Mouse (Mus musculus): ENCODE measurements around the gene Dzip3. TPM values are rescaled to one million over a fixed set of nuclear protein-coding genes. Genes with fewer than 3 reads are reported as not detected.
A peak's percentile ranks its signal among the peaks of the same experiment; 100 is the strongest.

Dzip3 gene
- polyA plus RNA-seq (2015; fragmentation: Nextera tagmentation; extraction: Ambion mirVana): 40.2 and 41.0 TPM in 2 replicates

DNA sequence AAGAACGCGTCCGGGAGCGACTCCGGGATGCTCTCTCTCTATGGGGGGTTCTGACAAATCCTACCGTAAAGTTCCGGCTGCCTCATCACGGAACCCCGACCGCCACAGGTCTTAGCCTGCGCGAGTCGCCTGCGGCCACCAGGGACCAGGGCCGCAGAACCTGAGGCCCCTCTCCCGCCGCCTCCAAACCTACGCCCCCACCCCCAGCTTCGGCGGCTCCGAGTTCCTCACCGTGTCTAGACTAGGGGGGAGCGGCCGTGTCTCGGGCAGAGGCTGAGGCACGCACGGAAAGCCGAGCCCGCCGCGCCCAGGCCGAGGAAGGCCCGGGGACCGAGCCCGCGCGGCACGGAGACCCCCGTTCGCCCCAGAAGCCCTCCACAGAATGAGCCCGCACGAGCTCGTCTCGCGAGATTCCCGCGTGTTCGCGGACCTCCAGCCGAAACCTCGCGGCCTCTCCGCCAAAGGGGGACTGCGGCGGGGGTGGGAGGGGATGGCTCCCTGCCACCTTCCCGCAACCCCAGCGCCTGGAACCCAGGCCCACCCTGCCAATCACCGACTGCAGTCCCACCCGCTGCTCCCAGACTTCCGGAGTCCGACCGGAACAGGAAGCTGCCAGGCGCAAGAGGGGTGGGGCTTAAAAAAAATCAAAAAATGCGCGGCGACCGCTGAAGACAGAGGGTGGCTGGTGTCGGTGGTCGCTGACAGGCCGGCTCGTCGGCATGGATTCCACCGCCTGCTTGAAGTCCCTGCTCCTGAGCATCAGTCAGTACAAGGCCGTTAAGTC is at the start of gene Dzip3, which contains the start of gene Cip2a:
TSS of gene Dzip3 (minus strand) at position 607 of the 784 bp plus-strand sequence.
TSS of gene Cip2a (plus strand) at position 627 of the 784 bp plus-strand sequence.
- Histone ChIP-seq H3K9ac (peak within 1 kb of the TSS; percentile 95), H3K4me1 (peaks cover 24% of the 10 kb centered on the region), H3K4me2 (replicated peaks) (peak within 1 kb of the TSS; percentile 83), H3K36me3 (peaks cover 8% of the 10 kb centered on the region), H3K27me3 (no peaks in the 10 kb centered on the region), H3K27ac (peak within 1 kb of the TSS; percentile 94), H3K4me3 (peak within 1 kb of the TSS; percentile 86), H3K9me3 (no peaks in the 10 kb centered on the region)
- ATAC-seq (ENCODE audit: low FRiP score, low read depth): peak; percentile 99
- WGBS: under 1% methylated on average over 74 of the region's 74 CpGs

DNA sequence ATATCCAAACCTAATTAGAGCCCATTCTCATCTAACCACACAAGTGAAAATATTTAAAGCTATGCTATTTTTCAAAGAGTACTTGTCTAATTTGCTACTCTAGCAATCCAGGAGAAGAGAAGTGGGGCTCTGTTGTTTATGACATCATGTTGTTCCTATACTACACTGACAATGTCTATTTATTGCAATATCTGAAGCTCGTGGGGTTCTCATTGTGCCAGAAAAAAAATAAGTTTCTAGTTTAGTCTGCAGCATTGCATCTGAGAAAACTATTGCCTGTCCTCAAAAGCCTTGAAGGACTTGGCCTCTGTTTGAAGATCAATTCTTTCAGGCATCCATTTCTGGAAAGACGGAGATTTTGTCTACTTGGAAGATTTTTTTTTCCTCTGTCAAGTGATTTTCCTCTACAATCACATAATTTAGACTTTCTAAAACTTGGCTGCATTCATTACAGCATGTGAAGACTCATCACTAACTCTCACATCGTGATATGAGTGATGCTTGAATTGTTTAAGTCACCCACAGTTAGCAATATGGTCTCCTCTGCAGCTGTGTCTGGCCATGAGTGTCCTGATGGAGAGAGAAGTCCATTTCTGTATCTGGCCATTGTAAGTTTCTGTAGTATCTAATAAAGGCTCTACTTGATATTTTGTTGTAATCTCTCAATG is 46.7 kb upstream of the Dzip3 start:
- Histone ChIP-seq H3K9ac (no peak overlapping the region), H3K4me3 (no peak overlapping the region), H3K4me1 (no peaks in the 10 kb centered on the region), H3K27me3 (no peaks in the 10 kb centered on the region), H3K27ac (no peak overlapping the region), H3K4me2 (replicated peaks) (no peak overlapping the region), H3K36me3 (no peaks in the 10 kb centered on the region), H3K9me3 (no peaks in the 10 kb centered on the region)
- WGBS: 82% methylated on average over 3 of the region's 3 CpGs
- ATAC-seq (ENCODE audit: low FRiP score, low read depth): no peak

DNA sequence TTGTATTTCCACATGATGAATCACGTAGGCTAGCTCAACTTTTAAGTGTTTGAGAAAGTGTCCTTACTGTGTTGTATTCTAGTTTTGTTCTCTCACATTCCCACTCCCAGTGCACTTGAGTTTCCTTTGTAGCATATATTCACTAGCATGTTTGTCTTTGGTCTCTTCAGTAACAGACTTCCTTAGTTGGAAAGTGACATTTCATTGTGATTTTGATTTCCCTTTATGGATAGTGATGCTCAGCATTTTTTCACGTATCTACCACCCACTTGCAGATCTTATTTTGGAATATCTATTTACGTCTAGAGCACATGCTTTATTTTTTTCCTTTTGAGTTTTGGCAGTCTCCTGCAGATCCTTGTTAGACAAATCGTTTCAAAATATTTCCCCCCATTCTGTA is 43.8 kb upstream of the Dzip3 start:
- ATAC-seq (ENCODE audit: low FRiP score, low read depth): no peak
- 79% methylated on average over 4 of the region's 4 CpGs for WGBS

DNA sequence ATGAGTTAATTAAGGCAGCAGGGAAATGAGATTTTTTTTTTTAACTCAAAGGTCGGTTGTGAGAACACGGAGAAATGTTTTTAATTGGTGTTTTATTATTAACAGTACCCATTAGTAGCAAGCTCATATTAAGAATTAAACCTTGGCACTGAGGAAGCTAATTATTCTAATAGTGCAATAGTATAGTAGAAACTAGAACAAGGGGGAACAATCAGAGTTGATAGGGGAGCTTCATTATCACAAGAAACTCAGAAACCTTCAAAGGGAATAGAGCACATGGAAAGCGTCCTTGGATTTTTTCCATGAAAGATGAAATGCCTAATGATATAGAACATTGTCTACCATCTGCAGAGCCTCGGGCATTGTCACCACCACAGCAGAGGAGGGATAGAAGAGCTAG is 41.9 kb upstream of the Dzip3 start:
- Histone ChIP-seq H3K9me3 (no peaks in the 10 kb centered on the region), H3K4me2 (replicated peaks) (no peak overlapping the region), H3K27ac (no peak overlapping the region), H3K36me3 (no peaks in the 10 kb centered on the region), H3K27me3 (no peaks in the 10 kb centered on the region), H3K4me1 (no peaks in the 10 kb centered on the region), H3K4me3 (no peak overlapping the region), H3K9ac (no peak overlapping the region)
- WGBS: 59% methylated on average over 4 of the region's 4 CpGs
- ATAC-seq (ENCODE audit: low FRiP score, low read depth): no peak

More for the DNA sequence above, 43.8 kb upstream of the Dzip3 start:
- no peak overlapping the region for H3K27ac ChIP-seq
- H3K9me3 ChIP-seq: no peaks in the 10 kb centered on the region
- H3K4me3 ChIP-seq: no peak overlapping the region
- H3K36me3 ChIP-seq: no peaks in the 10 kb centered on the region
- H3K9ac ChIP-seq: no peak overlapping the region
- no peaks in the 10 kb centered on the region for H3K27me3 ChIP-seq
- H3K4me2 ChIP-seq (replicated peaks): no peak overlapping the region
- H3K4me1 ChIP-seq: no peaks in the 10 kb centered on the region

DNA sequence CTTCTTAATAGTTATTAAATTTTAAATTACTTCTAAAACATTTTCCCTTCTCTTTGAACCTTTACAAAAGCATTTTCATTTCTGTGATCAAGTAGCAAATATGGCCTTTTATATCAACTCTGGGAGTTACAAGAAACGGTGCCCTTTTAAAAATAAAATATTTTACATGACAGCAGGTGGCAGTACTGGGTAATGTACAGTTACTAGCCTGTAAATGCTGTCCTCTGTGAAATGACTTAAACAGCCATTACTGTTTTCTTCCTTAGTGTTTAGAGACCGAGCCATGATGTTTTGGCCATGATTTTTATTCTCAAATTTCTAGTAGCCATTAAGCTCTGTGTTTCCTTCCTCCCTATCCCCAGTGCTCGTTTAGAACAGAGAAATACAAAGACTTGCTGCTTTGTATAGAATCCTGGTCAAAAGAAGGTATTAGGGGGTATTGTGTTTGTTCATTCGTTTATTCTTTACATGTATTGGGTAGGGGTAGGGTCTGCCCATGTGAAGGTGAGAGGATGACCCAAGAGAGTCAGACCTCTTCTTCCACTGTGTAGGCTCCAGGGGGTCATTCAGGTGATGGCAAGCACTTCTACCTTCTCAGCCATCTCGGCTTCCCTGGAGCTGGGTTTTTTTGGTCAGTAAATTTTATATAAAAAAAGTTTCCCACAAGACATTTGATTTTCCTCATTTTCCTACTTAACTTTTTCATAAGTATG is 22.8 kb upstream of the Dzip3 start:
- H3K4me1 ChIP-seq: no peaks in the 10 kb centered on the region
- no peak for ATAC-seq (ENCODE audit: low FRiP score, low read depth)
- 61% methylated on average over 5 of the region's 5 CpGs for WGBS

DNA sequence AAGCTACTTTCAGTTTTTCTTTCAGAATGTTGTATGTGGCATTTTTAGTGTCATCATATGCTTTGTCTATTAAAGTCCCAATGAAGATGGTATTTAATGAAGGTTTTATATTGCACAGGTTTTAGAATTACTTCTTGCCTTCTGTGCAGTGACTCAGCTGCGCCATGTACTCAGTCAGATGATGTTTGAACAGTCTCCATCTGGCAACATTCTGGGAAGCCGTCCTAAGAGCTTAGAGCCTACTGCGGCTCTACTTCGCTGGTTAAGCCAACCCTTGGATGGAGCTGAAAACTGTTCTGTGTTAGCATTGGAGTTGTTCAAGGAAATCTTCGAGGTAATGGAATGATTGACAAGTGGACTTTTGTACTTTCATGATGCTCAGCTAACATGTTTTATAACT is 10.2 kb upstream of the Dzip3 start:
- ATAC-seq (ENCODE audit: low FRiP score, low read depth): no peak
- Histone ChIP-seq H3K27me3 (no peaks in the 10 kb centered on the region), H3K36me3 (peaks cover 45% of the 10 kb centered on the region), H3K4me1 (no peaks in the 10 kb centered on the region), H3K4me3 (no peak overlapping the region), H3K4me2 (replicated peaks) (no peak overlapping the region), H3K9me3 (no peaks in the 10 kb centered on the region), H3K27ac (no peak overlapping the region), H3K9ac (no peak overlapping the region)
- 95% methylated on average over 5 of the region's 5 CpGs for WGBS

More for the DNA sequence above, 22.8 kb upstream of the Dzip3 start:
- H3K27ac ChIP-seq: no peak overlapping the region
- no peaks in the 10 kb centered on the region for H3K27me3 ChIP-seq
- H3K9ac ChIP-seq: no peak overlapping the region
- H3K9me3 ChIP-seq: no peaks in the 10 kb centered on the region
- no peak overlapping the region for H3K4me3 ChIP-seq
- H3K36me3 ChIP-seq: peaks cover 29% of the 10 kb centered on the region
- H3K4me2 ChIP-seq (replicated peaks): no peak overlapping the region

DNA sequence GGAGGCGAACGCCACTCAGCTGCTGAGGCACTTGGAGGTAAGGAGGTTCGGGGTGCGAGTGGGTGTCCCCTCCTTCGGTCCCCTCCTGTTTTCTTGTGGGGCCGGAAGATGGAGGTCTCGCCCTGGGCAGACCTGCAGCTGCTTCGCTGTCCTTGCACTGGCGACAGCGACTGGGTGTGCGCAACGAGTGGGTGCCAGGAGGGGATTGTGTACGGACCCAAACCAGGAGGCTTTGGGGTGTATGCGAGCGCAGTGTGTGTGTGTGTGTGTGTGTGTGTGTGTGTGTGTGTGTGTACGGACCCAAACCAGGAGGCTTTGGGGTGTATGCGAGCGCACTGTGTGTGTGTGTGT is 353 bp upstream of the Dzip3 start:
- WGBS: 0% methylated on average over 18 of the region's 18 CpGs
- ATAC-seq (ENCODE audit: low FRiP score, low read depth): peak; percentile 34; the same call in 1 of the 2 replicates
- H3K27ac ChIP-seq: 0 out of 2 replicates have a peak overlapping the region, but pooled peaks have one; percentile 22

DNA sequence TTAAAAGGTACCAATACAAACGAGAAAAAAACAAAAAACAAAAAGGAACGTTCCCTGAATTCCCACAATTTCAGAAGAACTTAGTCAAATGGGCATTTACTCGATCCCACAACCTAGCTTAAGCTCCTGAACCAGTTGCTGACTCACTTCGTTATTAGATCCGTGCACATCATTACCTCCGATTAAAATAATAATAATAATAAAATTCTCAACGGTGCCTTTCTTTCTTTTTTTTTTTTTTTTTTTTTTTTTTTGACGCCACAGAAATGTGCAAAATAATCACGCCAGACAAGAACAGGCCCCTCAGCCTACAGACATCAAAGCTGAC is 770 bp downstream of the Dzip3 start:
- H3K36me3 ChIP-seq: peaks cover 8% of the 10 kb centered on the region

More for the DNA sequence above, 353 bp upstream of the Dzip3 start:
- H3K4me3 ChIP-seq: peak overlapping the region; percentile 86
- H3K9me3 ChIP-seq: no peaks in the 10 kb centered on the region
- H3K9ac ChIP-seq: peak overlapping the region; percentile 82
- peaks cover 24% of the 10 kb centered on the region for H3K4me1 ChIP-seq
- H3K4me2 ChIP-seq (replicated peaks): peak overlapping the region; percentile 83
- H3K36me3 ChIP-seq: peaks cover 9% of the 10 kb centered on the region
- H3K27me3 ChIP-seq: no peaks in the 10 kb centered on the region

DNA sequence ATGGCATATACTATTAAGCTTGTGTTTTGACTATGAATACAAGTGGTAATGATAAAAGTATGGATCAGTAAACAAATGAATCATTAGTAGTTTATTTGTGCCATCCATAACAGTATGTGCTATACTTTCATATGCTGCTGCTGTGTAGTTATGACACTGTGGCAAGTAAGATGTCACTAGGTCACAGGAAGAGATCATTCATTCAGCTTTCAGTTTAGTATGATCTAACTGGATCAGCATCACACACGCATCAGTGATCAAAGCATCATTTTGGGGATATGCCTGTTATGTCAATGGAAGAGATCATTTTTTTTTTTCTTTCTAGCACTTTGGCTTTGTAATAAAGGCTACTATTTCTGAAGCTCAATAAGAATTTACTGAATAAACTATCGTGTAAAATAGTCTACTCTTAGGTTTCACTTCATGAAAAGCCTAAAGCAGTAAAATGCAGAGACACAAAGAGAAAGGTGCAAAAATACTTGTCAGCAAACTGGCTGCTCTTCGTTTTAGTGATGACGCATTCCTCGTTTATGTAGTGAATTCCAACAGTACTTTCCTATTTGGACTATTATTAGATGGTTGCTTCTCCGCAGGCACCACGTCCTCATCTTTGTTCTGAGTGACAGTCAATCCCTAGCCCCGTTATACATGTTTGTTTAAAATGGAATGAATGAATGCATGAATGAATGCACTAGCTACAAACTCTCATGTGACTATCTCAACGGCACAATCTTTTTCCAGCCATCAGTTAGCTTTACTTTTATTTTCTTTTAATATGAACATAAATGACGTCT is 1.3 kb downstream of the Dzip3 start:
- Histone ChIP-seq H3K9ac (peak overlapping the region; percentile 95), H3K9me3 (no peaks in the 10 kb centered on the region), H3K4me1 (peaks cover 24% of the 10 kb centered on the region), H3K36me3 (peaks cover 8% of the 10 kb centered on the region), H3K27ac (no peak overlapping the region), H3K4me3 (peak overlapping the region; percentile 86), H3K27me3 (no peaks in the 10 kb centered on the region), H3K4me2 (replicated peaks) (peak overlapping the region; percentile 72)
- no peak for ATAC-seq (ENCODE audit: low FRiP score, low read depth)
- WGBS: 50% methylated on average over 10 of the region's 10 CpGs

More for the DNA sequence above, 770 bp downstream of the Dzip3 start:
- Histone ChIP-seq H3K4me1 (peaks cover 24% of the 10 kb centered on the region), H3K4me2 (replicated peaks) (peak overlapping the region; percentile 72), H3K9ac (peak overlapping the region; percentile 95), H3K27me3 (no peaks in the 10 kb centered on the region), H3K27ac (peak overlapping the region; percentile 94), H3K4me3 (peak overlapping the region; percentile 86), H3K9me3 (no peaks in the 10 kb centered on the region)
- no peak for ATAC-seq (ENCODE audit: low FRiP score, low read depth)
- WGBS: 3% methylated on average over 9 of the region's 9 CpGs

DNA sequence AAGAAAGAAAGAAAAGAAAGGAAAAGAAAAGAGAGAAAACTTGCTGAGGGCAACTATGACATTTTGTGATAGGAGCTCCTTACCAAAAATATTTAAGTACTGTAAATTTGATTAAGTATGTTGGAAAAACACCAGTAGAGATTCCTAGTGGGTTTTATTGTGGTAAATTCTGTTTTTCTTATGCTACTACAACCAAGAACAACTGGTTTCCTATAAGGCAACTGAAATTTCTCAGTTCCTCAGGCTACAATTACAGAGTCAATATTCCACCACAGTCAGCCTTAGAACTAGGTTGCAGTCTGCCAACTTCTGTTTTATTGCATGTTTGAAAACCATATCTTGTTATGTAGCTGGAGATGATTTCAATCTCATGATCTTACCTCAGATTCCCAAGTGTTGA is 4.3 kb downstream of the Dzip3 start:
- no peak for ATAC-seq (ENCODE audit: low FRiP score, low read depth)
- H3K9me3 ChIP-seq: no peaks in the 10 kb centered on the region

DNA sequence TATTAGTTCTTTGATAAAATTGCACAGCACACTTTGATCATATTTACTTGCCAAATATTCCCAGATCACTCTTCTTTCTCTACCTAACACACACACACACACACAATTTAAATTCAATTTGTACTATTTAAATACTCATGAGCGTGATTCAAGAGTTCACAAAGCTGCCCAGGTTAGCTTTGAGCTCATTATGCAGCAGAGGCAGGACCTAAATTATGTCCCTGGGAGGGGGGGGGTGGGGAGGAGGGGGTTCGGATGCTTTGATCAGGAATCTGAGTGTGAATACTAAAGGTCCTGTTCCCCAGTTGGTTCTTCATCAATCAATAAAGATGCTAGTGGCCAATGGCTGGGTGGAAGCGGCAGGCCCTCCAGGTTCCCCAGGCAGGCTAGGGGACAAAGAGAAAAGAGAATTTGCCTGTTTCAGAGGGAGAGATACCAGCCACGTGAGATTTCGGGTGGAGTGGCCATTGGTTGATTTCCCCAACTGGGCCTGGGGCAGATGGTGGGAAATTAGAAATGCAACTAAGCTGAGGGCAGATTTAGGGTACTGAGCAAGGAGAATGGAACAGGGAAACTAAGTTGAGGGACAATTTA is 8.8 kb downstream of the Dzip3 start:
- ATAC-seq (ENCODE audit: low FRiP score, low read depth): no peak

More for the DNA sequence above, 4.3 kb downstream of the Dzip3 start:
- Histone ChIP-seq H3K4me1 (peaks cover 8% of the 10 kb centered on the region), H3K27me3 (no peaks in the 10 kb centered on the region), H3K9ac (no peak overlapping the region), H3K4me3 (no peak overlapping the region), H3K4me2 (replicated peaks) (no peak overlapping the region), H3K36me3 (peaks cover 3% of the 10 kb centered on the region), H3K27ac (no peak overlapping the region)

More for the DNA sequence above, 8.8 kb downstream of the Dzip3 start:
- Histone ChIP-seq H3K4me1 (peaks cover 4% of the 10 kb centered on the region; the same call in 1 of the 2 replicates), H3K4me2 (replicated peaks) (no peak overlapping the region), H3K36me3 (peaks cover 9% of the 10 kb centered on the region), H3K4me3 (no peak overlapping the region), H3K27me3 (no peaks in the 10 kb centered on the region), H3K9ac (no peak overlapping the region), H3K27ac (no peak overlapping the region), H3K9me3 (no peaks in the 10 kb centered on the region)
- WGBS: 39% methylated on average over 5 of the region's 5 CpGs

Data from limb, embryonic 13.5 days (tissue).